Mouse (Mus musculus) G1E (cell line): ENCODE measurements at regions not wholly inside any gene's neighbourhood (a gene's known extent, or its start where the extent isn't known, plus 50 kb on each side); places are given as distances from the start of the nearest gene placed in this dataset.

Experiments used
- CTCF ChIP-seq: IDR thresholded peaks from 2 replicates; pipeline ENCODE4 v1.5.1; 2012; ENCODE audit warnings: low read depth, low read length, inconsistent platforms, mixed read lengths
- GATA1 ChIP-seq: IDR thresholded peaks from 2 replicates; pipeline ENCODE4 v1.6.1; 2012; ENCODE audit warnings: borderline replicate concordance, low read length, inconsistent platforms, mixed read lengths
- GATA2 ChIP-seq: IDR thresholded peaks from 2 replicates; pipeline ENCODE4 v1.6.1; 2012; ENCODE audit warnings: low read depth, low read length, inconsistent platforms, borderline replicate concordance
- POLR2AphosphoS5 ChIP-seq: IDR thresholded peaks from 2 replicates; pipeline ENCODE4 v1.6.1; 2012; ENCODE audit warnings: low read depth, low read length, inconsistent platforms; ENCODE audit not compliant: insufficient replicate concordance
- TAL1 ChIP-seq: conservative IDR thresholded peaks from 2 replicates; pipeline ENCODE4 v1.6.1; 2012; ENCODE audit warnings: low read depth, low read length, inconsistent platforms, mixed read lengths

- TF ChIP-seq CTCF = no peak
- TF ChIP-seq TAL1 = no peak
- no peak for TF ChIP-seq GATA1
- no peak for TF ChIP-seq GATA2
- TF ChIP-seq POLR2AphosphoS5 = no peak
Measured at GRCm38 (mm10) chr4:35404068-35404467, 178.1 kb upstream of the C9orf72 start.
